Mouse (Mus musculus): ENCODE results near the gene Acads. TPM values are rescaled to one million over a fixed set of nuclear protein-coding genes. Genes with fewer than 3 reads are reported as not detected.
"Not testable (repeated sequence)": the region's sequence is repeated elsewhere in the genome, so short reads cannot be mapped to it uniquely, and the experiment has no call there.

Gene Acads
- 107 and 138 TPM in 2 replicates for polyA plus RNA-seq (2016; fragmentation: Nextera tagmentation; extraction: Ambion mirVana)

DNA sequence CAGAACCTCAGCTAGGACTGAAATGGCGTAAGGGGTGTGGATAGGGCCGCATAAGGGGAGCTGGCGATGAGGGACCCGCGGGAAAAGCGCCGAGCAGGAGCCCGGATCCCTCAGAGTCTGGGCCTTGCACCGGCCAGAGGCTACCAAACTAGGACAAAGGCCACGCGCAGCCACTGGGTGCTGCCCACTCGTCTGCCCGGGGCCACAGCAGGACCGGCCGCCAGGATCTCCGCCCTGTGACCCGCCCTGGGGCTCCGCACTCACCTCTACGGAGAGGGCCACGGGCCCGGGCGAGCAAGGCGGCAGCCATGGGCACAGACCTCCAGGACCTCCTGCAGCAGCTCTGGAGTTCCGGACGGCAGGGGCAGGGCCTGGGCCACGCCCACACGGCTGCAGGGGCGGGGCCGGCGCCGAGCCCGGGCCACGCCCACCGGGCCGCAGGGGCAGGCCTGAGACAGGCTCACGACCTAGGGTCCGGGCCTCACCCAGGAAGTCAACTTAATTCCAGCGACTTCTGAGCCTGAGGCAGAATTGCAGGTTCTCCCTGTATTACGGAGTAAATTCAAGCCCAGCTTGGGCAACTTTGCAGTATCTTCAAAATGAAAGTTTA lies at the start of gene Acads:
Gene Acads (minus strand): TSS at position 386 of the 610 bp plus-strand sequence.
- WGBS: under 1% methylated on average over 39 of the region's 39 CpGs
- peaks cover 48% of the 10 kb centered on the region for H3K36me3 ChIP-seq
- no peaks in the 10 kb centered on the region for H3K27me3 ChIP-seq (ENCODE audit: insufficient read depth, poor library complexity, severe bottlenecking)
- DNase-seq (ENCODE audit: low spot score): peak; percentile 94
- H3K27ac ChIP-seq: peak within 1 kb of the TSS; percentile 95
- H3K4me3 ChIP-seq: peak within 1 kb of the TSS; percentile 98
- H3K4me1 ChIP-seq: peaks cover 17% of the 10 kb centered on the region; the same call in 1 of the 2 replicates
- no peaks in the 10 kb centered on the region for H3K9me3 ChIP-seq

DNA sequence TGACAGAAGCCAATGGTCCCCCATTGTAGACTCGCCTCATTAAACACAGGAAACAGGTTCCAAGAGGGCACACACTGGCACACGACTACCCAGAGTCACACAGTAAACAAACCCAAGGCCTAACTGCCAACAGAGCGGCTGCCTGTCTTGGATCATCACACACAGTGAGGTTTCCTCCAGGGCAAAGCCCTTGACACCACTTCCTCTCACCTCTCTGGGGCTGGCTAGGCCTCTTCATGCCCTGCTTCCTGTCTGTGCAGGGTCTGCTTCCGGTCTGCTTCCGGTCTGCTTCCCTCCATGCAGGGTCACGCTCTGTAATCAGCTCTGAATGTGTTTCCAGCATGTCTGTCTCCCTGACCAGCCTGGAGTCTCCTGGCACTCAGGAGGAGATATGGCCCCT lies 48.2 kb upstream of the Acads start:
- no peaks in the 10 kb centered on the region for H3K36me3 ChIP-seq
- peak overlapping the region; percentile 67; the same call in 1 of the 2 replicates for H3K27ac ChIP-seq
- DNase-seq (ENCODE audit: low spot score): no peak
- 54% methylated on average over 6 of the region's 6 CpGs for WGBS
- H3K27me3 ChIP-seq (ENCODE audit: insufficient read depth, poor library complexity, severe bottlenecking): no peaks in the 10 kb centered on the region
- peaks cover 31% of the 10 kb centered on the region for H3K4me1 ChIP-seq
- H3K4me3 ChIP-seq: no peak overlapping the region; the same call in 1 of the 2 replicates
- H3K9me3 ChIP-seq: no peaks in the 10 kb centered on the region

DNA sequence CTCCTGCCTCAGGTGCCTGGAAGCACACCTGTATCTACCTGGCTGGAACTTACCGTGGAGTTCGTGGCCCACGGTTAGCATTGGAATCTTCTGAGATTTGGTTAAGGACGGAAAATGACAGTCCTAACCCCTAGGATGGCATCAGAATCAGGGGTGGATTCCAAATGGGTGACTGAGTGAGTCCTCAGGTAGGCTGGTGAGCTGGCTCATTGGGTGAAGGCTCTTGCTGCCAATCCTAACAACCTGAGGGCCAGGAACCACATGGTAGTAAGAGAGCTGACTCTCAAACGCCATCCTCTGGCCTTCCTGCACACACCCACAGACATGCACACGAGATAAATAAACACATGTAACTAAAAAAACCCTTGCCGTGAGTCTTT lies 47.7 kb upstream of the Acads start:
- H3K27me3 ChIP-seq (ENCODE audit: insufficient read depth, poor library complexity, severe bottlenecking): no peaks in the 10 kb centered on the region
- no peak overlapping the region for H3K4me3 ChIP-seq
- WGBS: 80% methylated on average over 7 of the region's 7 CpGs
- no peaks in the 10 kb centered on the region for H3K36me3 ChIP-seq
- no peak for DNase-seq (ENCODE audit: low spot score)
- H3K9me3 ChIP-seq: no peaks in the 10 kb centered on the region
- peaks cover 31% of the 10 kb centered on the region for H3K4me1 ChIP-seq
- H3K27ac ChIP-seq: peak overlapping the region; percentile 2; the same call in 1 of the 2 replicates

DNA sequence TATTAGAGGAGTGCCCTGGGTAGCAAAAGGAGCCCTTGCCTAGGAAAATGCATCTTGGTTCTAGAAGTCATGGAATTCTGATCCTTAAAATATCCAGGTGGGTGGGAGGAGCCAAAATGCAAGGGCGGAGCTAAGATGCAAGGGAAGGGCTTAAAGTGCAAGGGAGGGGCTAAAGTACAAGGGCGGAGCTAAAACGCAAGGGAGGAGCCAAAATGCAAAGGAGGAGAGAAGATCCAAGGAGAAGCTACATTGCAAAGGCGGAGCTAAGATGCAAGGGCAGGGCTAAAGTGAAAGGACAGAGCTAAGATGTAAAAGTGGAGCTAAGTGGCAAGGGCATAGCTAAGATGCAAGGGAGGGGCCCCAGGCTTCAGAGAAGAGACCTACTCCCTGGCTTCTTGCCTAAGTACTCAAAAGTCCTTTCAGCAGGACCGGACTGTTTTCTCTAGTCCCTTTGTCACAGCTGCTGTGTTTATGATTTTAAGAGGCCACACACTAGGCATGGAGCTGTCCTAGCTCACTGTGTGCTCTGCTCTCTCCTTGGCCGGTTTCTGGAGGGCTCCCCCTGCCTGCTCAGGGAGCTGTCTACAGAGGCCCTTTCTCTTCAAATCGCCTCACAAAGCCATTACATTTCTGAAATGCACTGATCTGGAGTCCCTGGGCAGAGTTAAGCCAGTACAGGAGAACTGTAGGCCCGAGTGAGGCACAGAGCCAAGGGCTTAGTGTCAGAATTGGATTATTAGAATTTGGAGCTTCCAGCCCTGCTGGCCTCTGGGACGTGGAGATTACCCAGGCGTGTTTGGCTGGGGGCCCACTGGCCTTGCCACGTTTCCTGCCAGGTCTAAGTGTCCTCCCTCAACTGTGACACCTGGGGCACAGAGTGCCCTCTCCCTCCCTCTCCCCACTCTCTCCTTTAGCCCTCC lies 47.0 kb upstream of the Acads start:
- WGBS: 57% methylated on average over 11 of the region's 11 CpGs
- Histone ChIP-seq H3K4me1 (peaks cover 36% of the 10 kb centered on the region), H3K9me3 (no peaks in the 10 kb centered on the region), H3K4me3 (no peak overlapping the region), H3K36me3 (no peaks in the 10 kb centered on the region), H3K27me3 (ENCODE audit: insufficient read depth, poor library complexity, severe bottlenecking) (no peaks in the 10 kb centered on the region), H3K27ac (peak overlapping the region; percentile 2)
- no peak for DNase-seq (ENCODE audit: low spot score)

DNA sequence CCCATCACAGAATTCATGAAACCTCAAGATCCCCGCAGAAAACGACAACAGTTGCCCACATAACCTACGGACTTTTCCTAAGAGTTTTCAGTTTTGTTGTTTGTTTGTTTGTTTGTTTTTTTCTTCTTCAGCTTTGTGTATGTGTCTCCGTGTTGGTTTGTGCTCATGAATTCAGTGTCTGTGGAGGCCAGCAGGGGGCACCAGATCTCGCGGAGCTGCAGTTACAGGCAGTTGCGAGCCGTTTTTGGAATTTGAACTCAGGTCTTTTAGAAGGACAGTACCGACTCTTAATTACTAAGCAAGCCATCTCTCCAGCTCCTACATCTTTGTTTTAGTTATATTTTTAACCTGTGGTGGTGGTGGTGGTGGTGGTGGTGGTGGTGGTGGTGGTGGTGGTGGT lies 46.2 kb upstream of the Acads start:
- H3K27me3 ChIP-seq (ENCODE audit: insufficient read depth, poor library complexity, severe bottlenecking): no peaks in the 10 kb centered on the region
- WGBS: 54% methylated on average over 9 of the region's 9 CpGs
- DNase-seq (ENCODE audit: low spot score): no peak
- no peak overlapping the region for H3K27ac ChIP-seq
- H3K4me1 ChIP-seq: peaks cover 38% of the 10 kb centered on the region
- no peaks in the 10 kb centered on the region for H3K9me3 ChIP-seq
- H3K4me3 ChIP-seq: no peak overlapping the region
- H3K36me3 ChIP-seq: no peaks in the 10 kb centered on the region

DNA sequence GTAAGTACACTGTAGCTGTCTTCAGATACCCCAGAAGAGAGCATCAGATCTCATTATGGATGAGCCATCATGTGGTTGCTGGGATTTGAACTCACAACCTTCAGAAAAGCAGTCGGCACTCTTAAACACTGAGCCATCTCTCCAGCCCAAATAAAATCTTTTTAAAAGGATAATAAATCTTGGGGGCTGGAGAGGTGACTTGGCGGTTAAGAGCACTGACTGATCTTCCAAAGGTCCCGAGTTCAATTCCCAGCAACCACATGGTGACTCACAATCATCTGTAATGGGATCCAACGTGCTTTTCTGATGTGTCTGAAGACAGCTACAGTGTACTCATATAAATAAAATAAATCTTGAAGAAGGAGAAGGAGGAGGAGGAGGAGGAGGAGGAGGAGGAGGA lies 45.3 kb upstream of the Acads start:
- DNase-seq (ENCODE audit: low spot score); H3K9me3 ChIP-seq; H3K36me3 ChIP-seq; H3K27me3 ChIP-seq (ENCODE audit: insufficient read depth, poor library complexity, severe bottlenecking); H3K4me3 ChIP-seq; H3K27ac ChIP-seq: not testable (repeated sequence)
- H3K4me1 ChIP-seq: peaks cover 41% of the 10 kb centered on the region
- WGBS: 76% methylated on average over 4 of the region's 4 CpGs

DNA sequence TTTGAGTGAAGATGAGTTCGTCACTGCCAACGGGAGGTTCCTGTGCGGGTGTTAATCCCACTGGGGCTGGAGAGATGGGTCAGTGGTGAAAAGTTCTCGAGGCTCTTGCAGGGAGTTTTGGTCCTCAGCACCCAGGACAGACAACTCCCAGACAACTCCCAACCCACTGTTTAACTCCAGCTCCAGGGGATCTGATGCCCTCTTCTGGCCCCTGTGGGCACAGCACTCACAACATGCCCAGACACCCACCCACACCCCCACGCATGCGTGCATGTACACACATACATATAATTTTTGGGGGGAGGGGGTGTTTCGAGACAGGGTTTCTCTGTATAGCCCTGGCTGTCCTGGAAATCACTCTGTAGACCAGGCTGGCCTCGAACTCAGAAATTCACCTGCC lies 44.4 kb upstream of the Acads start:
- peak overlapping the region; percentile 12; the same call in 1 of the 2 replicates for H3K4me3 ChIP-seq
- H3K36me3 ChIP-seq: no peaks in the 10 kb centered on the region
- no peak overlapping the region for H3K27ac ChIP-seq
- 33% methylated on average over 8 of the region's 8 CpGs for WGBS
- no peaks in the 10 kb centered on the region for H3K27me3 ChIP-seq (ENCODE audit: insufficient read depth, poor library complexity, severe bottlenecking)
- no peaks in the 10 kb centered on the region for H3K9me3 ChIP-seq
- H3K4me1 ChIP-seq: peaks cover 42% of the 10 kb centered on the region
- no peak for DNase-seq (ENCODE audit: low spot score)

DNA sequence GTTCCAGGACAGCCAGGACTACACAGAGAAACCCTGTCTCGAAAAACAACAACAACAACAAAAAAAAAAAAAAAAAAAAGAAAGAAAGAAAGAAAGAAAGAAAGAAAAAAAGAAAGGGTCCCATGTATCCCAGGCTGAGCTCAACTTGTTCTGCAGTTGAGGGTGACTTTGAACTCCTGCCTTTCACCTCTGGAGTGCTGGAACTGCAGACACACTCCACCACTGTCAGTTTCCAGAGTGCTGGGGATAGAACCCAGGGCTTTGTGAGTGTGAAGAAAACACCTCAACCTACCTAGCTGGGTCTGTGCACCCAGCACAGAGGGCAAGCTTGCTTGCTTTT lies 42.8 kb upstream of the Acads start:
- 56% methylated on average over 1 of the region's 1 CpGs for WGBS
- H3K9me3 ChIP-seq; H3K36me3 ChIP-seq; H3K27ac ChIP-seq; DNase-seq (ENCODE audit: low spot score); H3K27me3 ChIP-seq (ENCODE audit: insufficient read depth, poor library complexity, severe bottlenecking); H3K4me3 ChIP-seq: not testable (repeated sequence)
- peaks cover 35% of the 10 kb centered on the region for H3K4me1 ChIP-seq

DNA sequence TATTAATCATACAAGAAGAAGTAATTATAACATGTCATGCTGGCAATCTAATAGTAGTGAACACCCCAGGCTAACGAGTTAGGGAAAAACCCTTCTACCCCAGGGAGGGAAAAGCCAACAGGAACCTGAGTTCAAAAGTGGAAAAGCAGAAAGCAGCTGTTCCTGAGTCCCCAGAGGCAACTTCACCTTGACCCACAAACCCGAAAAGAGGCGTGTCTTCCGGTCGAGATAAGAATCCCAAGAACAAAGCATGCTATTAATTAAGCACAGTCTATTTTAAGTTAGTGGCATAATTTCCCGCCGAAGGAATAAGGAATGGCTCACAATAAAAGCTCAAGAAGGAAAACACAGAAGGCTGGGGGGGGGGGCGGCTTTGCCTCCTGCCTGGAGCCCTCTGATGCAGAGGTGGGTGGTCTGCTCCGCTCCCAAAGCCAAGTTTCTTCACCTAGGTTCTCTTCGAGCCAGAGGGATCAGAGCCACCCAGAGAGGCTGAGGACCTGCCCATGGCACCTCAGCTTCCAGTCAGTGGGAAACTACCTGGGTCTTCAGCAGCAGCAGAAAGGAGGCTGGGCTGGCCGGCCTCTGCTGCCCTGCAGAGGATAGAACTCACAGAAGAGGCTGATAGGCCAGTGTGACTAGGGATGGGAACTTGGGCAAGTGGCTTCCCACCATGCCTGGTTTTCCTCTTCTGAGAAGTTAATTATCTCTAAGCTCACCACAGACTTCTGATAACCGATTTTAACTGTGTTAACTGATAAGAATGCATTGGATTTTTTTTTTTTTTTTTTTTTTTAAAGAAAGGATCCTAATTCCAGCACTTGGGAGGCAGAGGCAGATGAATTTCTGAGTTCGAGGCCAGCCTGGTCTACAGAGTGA lies 42.2 kb upstream of the Acads start:
- H3K9me3 ChIP-seq: no peaks in the 10 kb centered on the region
- H3K36me3 ChIP-seq: no peaks in the 10 kb centered on the region
- WGBS: 46% methylated on average over 13 of the region's 13 CpGs
- peak overlapping the region; percentile 59; the same call in 1 of the 2 replicates for H3K27ac ChIP-seq
- peaks cover 36% of the 10 kb centered on the region for H3K4me1 ChIP-seq
- no peak for DNase-seq (ENCODE audit: low spot score)
- H3K4me3 ChIP-seq: peak overlapping the region; percentile 27; the same call in 1 of the 2 replicates
- no peaks in the 10 kb centered on the region for H3K27me3 ChIP-seq (ENCODE audit: insufficient read depth, poor library complexity, severe bottlenecking)

DNA sequence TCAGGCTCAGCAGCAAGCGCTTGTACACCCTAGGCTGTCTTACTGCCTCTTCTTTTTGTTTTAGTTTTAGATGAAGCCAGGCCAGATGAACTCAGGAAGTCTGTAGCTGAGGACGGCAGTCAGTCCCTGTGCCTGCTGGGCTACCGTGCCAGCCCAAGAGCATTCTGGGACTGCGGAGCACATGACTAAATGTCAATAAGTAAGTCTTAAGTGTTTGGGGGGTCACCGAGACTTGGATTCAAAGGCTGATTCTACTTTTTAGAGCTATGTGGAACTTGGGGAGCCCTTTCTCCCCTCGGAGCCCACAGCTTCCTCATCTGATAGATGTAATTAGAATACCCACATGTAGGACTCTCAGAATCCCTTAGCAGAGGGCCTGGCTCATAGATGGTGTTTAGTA lies 41.5 kb upstream of the Acads start:
- Histone ChIP-seq H3K9me3 (no peaks in the 10 kb centered on the region), H3K4me3 (no peak overlapping the region), H3K27me3 (ENCODE audit: insufficient read depth, poor library complexity, severe bottlenecking) (no peaks in the 10 kb centered on the region), H3K4me1 (peaks cover 40% of the 10 kb centered on the region), H3K36me3 (no peaks in the 10 kb centered on the region), H3K27ac (no peak overlapping the region; the same call in 1 of the 2 replicates)
- no peak for DNase-seq (ENCODE audit: low spot score)
- 74% methylated on average over 6 of the region's 6 CpGs for WGBS

DNA sequence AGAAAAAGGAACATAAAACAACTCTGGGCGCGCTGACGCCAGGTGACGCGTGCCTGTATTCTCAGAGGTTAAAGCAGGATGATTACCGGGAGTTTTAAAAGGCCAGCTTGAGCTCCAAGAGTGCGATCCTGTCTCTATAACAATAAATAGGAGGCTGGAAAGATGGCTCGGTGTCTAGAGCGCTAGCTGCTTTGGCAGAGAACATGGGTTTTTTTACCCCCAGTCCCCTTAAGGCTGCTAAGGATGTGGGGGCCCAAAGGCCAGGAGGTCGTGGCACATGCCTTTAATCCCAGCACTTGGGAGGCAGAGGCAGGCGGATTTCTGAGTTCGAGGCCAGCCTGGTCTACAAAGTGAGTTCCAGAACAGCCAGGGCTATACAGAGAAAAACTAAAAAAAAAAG lies 40.0 kb upstream of the Acads start:
- Histone ChIP-seq H3K4me1 (peaks cover 55% of the 10 kb centered on the region), H3K9me3 (no peaks in the 10 kb centered on the region), H3K36me3 (no peaks in the 10 kb centered on the region), H3K27ac (peak overlapping the region; percentile 97), H3K27me3 (ENCODE audit: insufficient read depth, poor library complexity, severe bottlenecking) (no peaks in the 10 kb centered on the region), H3K4me3 (peak overlapping the region; percentile 98)
- DNase-seq (ENCODE audit: low spot score): no peak
- 40% methylated on average over 12 of the region's 12 CpGs for WGBS

DNA sequence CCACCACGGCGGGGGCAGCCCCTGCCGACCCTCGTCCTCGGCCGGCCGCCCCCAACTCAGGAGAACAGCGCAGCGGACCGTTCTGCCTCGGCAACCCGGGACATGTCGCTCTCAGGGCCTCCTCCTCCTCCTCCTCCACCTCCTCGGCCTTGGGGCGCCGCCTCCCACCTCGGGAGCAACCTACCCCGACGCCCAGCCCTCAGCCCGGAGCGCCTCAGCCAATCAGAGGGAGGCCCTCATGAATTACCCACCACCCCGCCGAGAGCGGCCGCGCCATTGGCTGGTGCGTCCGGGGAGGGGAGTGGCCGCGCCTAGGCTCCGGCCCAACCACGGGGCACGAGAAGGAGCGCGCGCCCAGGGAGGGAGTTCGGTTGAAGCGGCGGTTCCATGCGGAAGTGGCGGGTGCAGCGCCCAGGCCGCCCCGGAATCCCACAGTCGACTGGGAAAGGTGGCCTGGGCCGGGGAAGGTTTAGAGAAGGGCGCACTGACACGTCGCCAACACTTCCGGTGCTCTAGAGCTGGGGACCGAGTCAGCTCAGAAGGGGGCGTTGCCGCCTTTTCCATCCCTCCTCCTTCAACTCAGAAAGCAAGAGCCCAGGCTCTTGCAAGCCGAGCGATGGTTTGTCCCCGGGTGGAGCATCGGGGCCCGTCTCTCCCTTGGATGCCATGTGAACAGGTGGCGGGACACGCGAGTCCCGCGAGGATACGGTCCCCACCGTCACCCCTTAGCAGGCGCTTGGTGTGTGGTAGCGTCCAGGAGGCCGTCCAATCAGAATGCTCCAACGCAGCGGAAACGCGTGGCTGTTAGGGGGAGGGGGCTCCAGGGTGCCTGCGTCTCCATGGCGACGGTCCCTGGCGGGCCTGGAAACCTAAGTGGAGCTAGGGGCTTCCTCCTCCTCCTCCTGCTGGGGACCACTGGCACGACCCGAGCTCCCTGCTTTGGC lies 39.2 kb upstream of the Acads start, which contains the start of gene Mlec:
Gene Mlec (minus strand): TSS at position 140 of the 944 bp plus-strand sequence.
- Histone ChIP-seq H3K9me3 (no peaks in the 10 kb centered on the region), H3K36me3 (peaks cover 5% of the 10 kb centered on the region; the same call in 1 of the 2 replicates), H3K4me1 (peaks cover 62% of the 10 kb centered on the region), H3K4me3 (peak within 1 kb of the TSS; percentile 98), H3K27ac (peak within 1 kb of the TSS; percentile 97), H3K27me3 (ENCODE audit: insufficient read depth, poor library complexity, severe bottlenecking) (no peaks in the 10 kb centered on the region)
- DNase-seq (ENCODE audit: low spot score): peak; percentile 99
- under 1% methylated on average over 71 of the region's 78 CpGs for WGBS

Measured in heart, embryonic 10.5 days (tissue).